Mouse (Mus musculus): ENCODE measurements at regions not wholly inside any gene's neighbourhood (a gene's known extent, or its start where the extent isn't known, plus 50 kb on each side); places are given as distances from the start of the nearest gene placed in this dataset.
A peak's percentile ranks its signal among the peaks of the same experiment; 100 is the strongest.
"Not testable (repeated sequence)": the region's sequence is repeated elsewhere in the genome, so short reads cannot be mapped to it uniquely, and the experiment has no call there.

- not testable (repeated sequence) for H3K27me3 ChIP-seq (ENCODE audit: control insufficient read depth, insufficient read depth, low read length); ATAC-seq (ENCODE audit: insufficient number of reproducible peaks, low FRiP score, low TSS enrichment, low read depth); H3K9ac ChIP-seq (ENCODE audit: low read length); H3K27ac ChIP-seq (replicated peaks; ENCODE audit: low read depth, low read length); H3K36me3 ChIP-seq (ENCODE audit: control insufficient read depth, insufficient read depth, low read length); H3K9me3 ChIP-seq (ENCODE audit: control insufficient read depth, low read length); H3K4me3 ChIP-seq (ENCODE audit: low read depth, low read length); H3K4me1 ChIP-seq (ENCODE audit: control insufficient read depth, insufficient read depth, low read length)
- DNase-seq (ENCODE audit: low spot score) = peak; percentile 22
- 53% methylated on average over 20 of the region's 20 CpGs for WGBS
- H3K4me2 ChIP-seq (ENCODE audit: low read depth, severe bottlenecking) = peak overlapping the region; percentile 4; the same call in 1 of the 2 replicates
Measured at GRCm38 (mm10) chr7:60733331-60733994, 593.4 kb upstream of the Snrpn start.

GRCm38 (mm10) chr7:60728108-60728721, 588.2 kb upstream of the Snrpn start:
- DNase-seq (ENCODE audit: low spot score) = peak; percentile 68
- 19% methylated on average over 5 of the region's 5 CpGs for WGBS
- not testable (repeated sequence) for ATAC-seq (ENCODE audit: insufficient number of reproducible peaks, low FRiP score, low TSS enrichment, low read depth); H3K27me3 ChIP-seq (ENCODE audit: control insufficient read depth, insufficient read depth, low read length); H3K27ac ChIP-seq (replicated peaks; ENCODE audit: low read depth, low read length); H3K4me1 ChIP-seq (ENCODE audit: control insufficient read depth, insufficient read depth, low read length); H3K9me3 ChIP-seq (ENCODE audit: control insufficient read depth, low read length); H3K4me3 ChIP-seq (ENCODE audit: low read depth, low read length); H3K4me2 ChIP-seq (ENCODE audit: low read depth, severe bottlenecking); H3K36me3 ChIP-seq (ENCODE audit: control insufficient read depth, insufficient read depth, low read length); H3K9ac ChIP-seq (ENCODE audit: low read length)

All from limb, embryonic 11.5 days (tissue).